Mouse (Mus musculus): ENCODE results near the gene Pgk1.
A peak's percentile ranks its signal among the peaks of the same experiment; 100 is the strongest.
"Not testable (repeated sequence)": the region's sequence is repeated elsewhere in the genome, so short reads cannot be mapped to it uniquely, and the experiment has no call there.

Pgk1 gene

GRCm38 (mm10) chrX:106186713-106187649 is at the start of gene Pgk1:
Gene Pgk1, plus strand, starts transcription at chrX:106187100.
- DNase-seq = peak; percentile 71 to 87

- peak; percentile 32 to 41 for DNase-seq
These were observed 47.4 kb upstream of the Pgk1 start for GRCm38 (mm10) chrX:106139309-106140070.

- no peak for DNase-seq
These were observed 44.0 kb upstream of the Pgk1 start, which contains the start of gene Tlr13 for GRCm38 (mm10) chrX:106142936-106143335. Gene Tlr13, plus strand, starts transcription at chrX:106143204.

DNA sequence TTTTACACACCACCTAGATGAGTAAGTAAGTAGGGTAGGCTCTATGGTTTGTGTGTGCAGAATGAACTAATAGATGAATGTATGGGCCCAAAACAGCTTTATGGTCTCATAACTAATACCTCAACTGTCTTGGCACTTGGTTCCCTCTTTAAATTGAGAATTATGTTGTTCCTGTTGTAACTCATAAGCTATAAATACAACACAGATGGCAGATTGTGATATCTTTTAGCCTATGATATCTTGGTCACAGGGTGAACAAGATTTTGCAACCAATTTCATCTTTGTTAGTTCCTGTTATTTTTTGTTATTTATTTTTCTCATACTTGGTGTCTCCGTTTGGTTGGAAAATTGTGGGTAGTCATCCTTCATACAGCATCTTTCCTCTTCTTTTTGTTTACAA is 38.7 kb upstream of the Pgk1 start:
- DNase-seq = no peak

- no peak for DNase-seq
These were observed 37.4 kb upstream of the Pgk1 start for GRCm38 (mm10) chrX:106149460-106149859.

GRCm38 (mm10) chrX:106154180-106154586 is 32.7 kb upstream of the Pgk1 start:
- DNase-seq = no peak

DNA sequence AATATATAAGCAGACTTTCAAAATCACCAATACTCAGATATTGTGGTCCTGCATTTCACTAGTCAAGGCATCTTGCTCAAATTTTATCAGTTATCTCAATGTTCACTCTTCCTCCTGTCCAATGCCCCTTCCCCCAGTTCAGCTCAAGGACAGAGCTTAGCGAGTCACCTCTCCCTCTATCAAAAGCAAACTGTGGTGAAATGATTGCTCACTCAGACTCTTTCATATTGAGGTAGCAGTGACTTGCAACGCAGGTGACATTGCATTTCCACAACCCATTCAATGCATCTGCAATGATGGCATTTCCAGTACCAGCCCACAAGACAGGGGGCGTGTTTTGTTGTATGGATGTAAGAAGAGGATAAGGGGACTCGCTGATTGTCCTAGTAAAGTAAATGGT is 31.0 kb upstream of the Pgk1 start:
- DNase-seq = no peak

GRCm38 (mm10) chrX:106163995-106164394 is 22.9 kb upstream of the Pgk1 start:
- no peak for DNase-seq

- DNase-seq = no peak
These were observed 22.3 kb upstream of the Pgk1 start for GRCm38 (mm10) chrX:106164555-106164954.

DNA sequence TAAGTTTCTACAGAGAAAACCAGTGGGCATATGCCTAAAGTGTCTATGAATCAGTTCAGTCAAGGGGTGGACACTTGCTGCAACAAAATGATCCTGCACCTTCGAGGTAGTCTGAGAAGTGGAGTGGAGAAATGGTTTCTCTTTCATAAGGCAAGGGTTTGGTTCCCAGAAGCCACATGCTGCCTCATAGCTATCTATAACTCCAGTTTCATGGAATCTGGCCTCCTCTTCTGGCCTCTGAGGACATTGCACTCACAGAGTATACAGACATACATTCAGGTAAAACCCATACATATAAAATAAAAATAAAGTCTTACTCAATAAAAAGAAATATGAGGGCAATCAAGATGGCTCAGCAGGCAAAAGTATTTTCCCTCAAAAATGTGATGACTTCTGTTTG is 21.8 kb upstream of the Pgk1 start:
- peak; percentile 8 to 12 for DNase-seq

GRCm38 (mm10) chrX:106171106-106171852 is 15.6 kb upstream of the Pgk1 start:
- DNase-seq = peak; percentile 72 to 77

DNA sequence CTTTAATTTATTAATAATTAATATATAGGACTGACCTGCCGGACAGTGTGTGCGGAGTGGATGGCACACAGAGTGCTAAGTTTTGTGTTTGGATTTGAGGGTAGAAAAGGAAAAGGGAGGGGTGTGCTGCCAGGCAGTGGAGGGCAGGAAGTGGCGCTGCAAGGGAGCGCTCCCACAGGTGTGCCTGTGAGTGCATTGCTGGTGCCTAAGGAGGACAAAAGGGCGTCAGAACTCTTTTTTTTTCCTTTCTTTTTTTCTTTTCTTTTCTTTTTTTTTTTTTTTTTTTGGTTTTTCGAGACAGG is 15.1 kb upstream of the Pgk1 start:
- DNase-seq = no peak

- no peak for DNase-seq
These were observed 10.6 kb upstream of the Pgk1 start for GRCm38 (mm10) chrX:106176331-106176730.

GRCm38 (mm10) chrX:106184279-106184678 is 2.6 kb upstream of the Pgk1 start:
- DNase-seq = no peak

DNA sequence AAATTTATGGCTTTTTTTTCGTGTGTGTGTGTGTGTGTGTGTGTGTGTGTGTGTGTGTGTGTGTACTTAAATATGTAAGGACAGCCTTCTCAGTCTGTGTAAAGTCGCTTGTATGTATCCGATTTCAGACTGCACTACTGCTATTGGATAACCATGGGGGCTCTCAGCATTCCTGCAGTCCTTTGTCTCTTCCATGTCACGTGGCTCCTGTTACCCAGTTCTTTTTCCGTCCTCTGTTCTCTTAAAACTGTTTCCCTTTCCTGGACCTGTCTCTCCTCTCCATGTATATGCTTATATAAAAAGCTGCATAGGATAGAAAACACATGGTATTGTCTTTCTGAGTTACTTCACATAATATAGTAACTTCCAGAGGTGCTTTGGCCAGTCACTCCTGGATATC is 1.2 kb upstream of the Pgk1 start:
- DNase-seq = no peak

DNA sequence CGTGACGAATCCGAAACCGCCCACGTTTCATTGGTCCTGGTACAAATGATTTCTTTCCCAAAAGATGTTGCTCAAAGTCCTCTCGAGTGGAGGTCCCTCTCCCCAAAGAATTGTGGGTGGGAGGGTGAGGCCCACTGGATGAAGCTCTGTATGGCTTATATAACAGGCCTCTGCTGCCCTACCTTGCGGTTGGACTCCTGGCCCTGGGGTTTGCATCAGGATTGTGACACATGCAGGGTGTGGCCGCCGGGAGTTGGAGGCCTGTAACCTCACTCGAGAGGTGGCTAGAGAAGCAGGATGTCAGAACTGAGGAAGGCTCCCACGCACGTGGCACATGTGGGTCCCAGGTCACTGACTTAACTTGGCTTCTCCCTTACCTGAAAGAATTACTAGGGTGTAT is 837 bp downstream of the Pgk1 start:
- peak; percentile 15 to 21 for DNase-seq

GRCm38 (mm10) chrX:106189356-106189755 is 2.5 kb downstream of the Pgk1 start:
- DNase-seq = no peak

- no peak for DNase-seq
These were observed 3.2 kb downstream of the Pgk1 start for GRCm38 (mm10) chrX:106190091-106190490.

GRCm38 (mm10) chrX:106194361-106194760 is 7.5 kb downstream of the Pgk1 start:
- not testable (repeated sequence) for DNase-seq

GRCm38 (mm10) chrX:106197308-106197707 is 10.4 kb downstream of the Pgk1 start:
- peak; percentile 28 to 44 for DNase-seq

DNA sequence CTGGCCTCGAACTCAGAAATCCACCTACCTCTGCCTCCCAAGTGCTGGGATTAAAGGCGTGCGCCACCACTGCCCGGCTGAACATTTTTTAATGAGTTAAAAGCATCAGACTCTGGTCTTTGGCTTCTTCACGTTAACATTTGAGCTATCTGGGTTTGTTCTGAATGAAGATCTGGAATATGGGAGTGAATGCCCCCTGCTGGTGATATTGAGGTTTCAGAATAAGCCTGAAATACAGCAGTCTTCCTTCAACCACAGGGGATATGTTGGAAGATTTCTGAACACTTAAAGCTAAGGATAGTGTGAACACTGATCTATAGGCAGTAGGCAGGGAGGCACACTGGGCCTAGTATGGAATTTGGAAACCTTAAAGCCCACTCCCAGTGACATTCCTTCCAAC is 12.0 kb downstream of the Pgk1 start:
- peak; percentile 6 to 9 for DNase-seq

DNA sequence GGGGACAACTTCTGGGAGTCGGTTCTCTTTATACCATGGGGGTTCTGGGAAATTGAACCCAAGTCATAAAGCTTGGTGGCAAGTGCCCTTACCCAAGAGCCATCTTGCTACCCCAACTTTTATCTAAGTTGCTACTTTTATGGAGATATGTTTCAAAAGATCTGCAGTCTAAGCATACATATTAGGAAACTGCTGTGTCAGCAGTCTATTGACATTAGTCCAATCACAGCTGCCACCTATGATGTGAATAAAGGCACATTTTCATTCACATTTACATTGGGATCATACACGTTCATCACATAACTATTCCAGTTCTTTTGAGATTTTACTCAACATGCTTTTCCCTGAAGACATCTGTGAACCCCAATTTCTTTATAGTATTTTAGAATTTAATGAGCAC is 22.2 kb downstream of the Pgk1 start:
- no peak for DNase-seq

All from B cell, adult 2 months (primary cell).